Mouse (Mus musculus) thymus, adult 2 months (tissue): ENCODE data around the gene Uevld.

Source experiments
- CTCF ChIP-seq: fragments of 200-500 bp; IDR thresholded peaks from 2 replicates; pipeline ENCODE4 v1.5.1; 2012; ENCODE audit warnings: mild to moderate bottlenecking, control low read depth, low read length, moderate library complexity, borderline replicate concordance; ENCODE audit not compliant: control insufficient read depth, poor library complexity, insufficient read depth; ENCODE audit errors: extremely low read depth
- POLR2A ChIP-seq: fragments of 200-500 bp; IDR thresholded peaks from 2 replicates; pipeline ENCODE4 v1.6.1; 2012; ENCODE audit warnings: mild to moderate bottlenecking, low read length, control low read depth, moderate library complexity; ENCODE audit not compliant: control insufficient read depth, poor library complexity, insufficient read depth; ENCODE audit errors: extremely low read depth

GRCm38 (mm10) chr7:46879851-46880250 lies 78.5 kb downstream of the Uevld start:
- TF ChIP-seq CTCF: no peak
- no peak for TF ChIP-seq POLR2A
